Mouse (Mus musculus) limb, embryonic 11.5 days (tissue): ENCODE results near the gene Olfr1218. TPM values are rescaled to one million over a fixed set of nuclear protein-coding genes. Genes with fewer than 3 reads are reported as not detected.
"Not testable (repeated sequence)": the region's sequence is repeated elsewhere in the genome, so short reads cannot be mapped to it uniquely, and the experiment has no call there.

Experiments
- ATAC-seq: fragments of 200-750 bp; cut with Nextera tagmentation; 2 replicates; pipeline ENCODE4 v1.8.0; 2017; ENCODE audit warnings: low read depth; ENCODE audit not compliant: insufficient number of reproducible peaks, low FRiP score, low TSS enrichment
- DNase-seq: peaks from one replicate; pipeline ENCODE4 v3.0.0-alpha.2; 2015; ENCODE audit warnings: low spot score
- H3K27ac ChIP-seq: fragments of 300-500 bp; sonication (generic); replicated peaks from 2 replicates; pipeline ENCODE4 v1.5.1; 2014; ENCODE audit warnings: low read depth, mild to moderate bottlenecking, low read length
- H3K27me3 ChIP-seq: fragments of 300-500 bp; sonication (generic); 2 replicates; pipeline ENCODE4 v1.6.1; 2014; ENCODE audit warnings: mild to moderate bottlenecking, low read length, mixed read lengths; ENCODE audit not compliant: control insufficient read depth, insufficient read depth
- H3K36me3 ChIP-seq: fragments of 300-500 bp; sonication (generic); 2 replicates; pipeline ENCODE4 v1.6.1; 2014; ENCODE audit warnings: mild to moderate bottlenecking, low read length, moderate library complexity, mixed read lengths; ENCODE audit not compliant: control insufficient read depth, insufficient read depth
- H3K4me1 ChIP-seq: fragments of 300-500 bp; sonication (generic); 2 replicates; pipeline ENCODE4 v1.6.1; 2014; ENCODE audit warnings: low read length, mixed read lengths; ENCODE audit not compliant: control insufficient read depth, insufficient read depth
- H3K4me2 ChIP-seq: fragments of 300-500 bp; sonication (generic); 2 replicates; pipeline ENCODE4 v1.6.1; 2014; ENCODE audit warnings: low read depth, mild to moderate bottlenecking, moderate library complexity; ENCODE audit not compliant: severe bottlenecking
- H3K4me3 ChIP-seq: fragments of 300-500 bp; sonication (generic); 2 replicates; pipeline ENCODE4 v1.5.1; 2014; ENCODE audit warnings: low read depth, low read length
- H3K9ac ChIP-seq: fragments of 300-500 bp; sonication (generic); 2 replicates; pipeline ENCODE4 v1.6.1; 2014; ENCODE audit warnings: mild to moderate bottlenecking, low read length
- H3K9me3 ChIP-seq: fragments of 300-500 bp; sonication (generic); 2 replicates; pipeline ENCODE4 v1.6.1; 2016; ENCODE audit warnings: low read length; ENCODE audit not compliant: control insufficient read depth
- WGBS: fragments of 180-500 bp; shearing (Covaris S2); extraction: QIAGEN DNeasy Blood & Tissue Kit; methylation state at CpG from one replicate; pipeline ENCODE4 v1.1.7; 2014; 5-methylcytosine and 5-hydroxymethylcytosine counted together
- polyA plus RNA-seq: library from polyadenylated mRNA; unstranded; fragments of >200 nt; fragmentation: Nextera tagmentation; extraction: Ambion mirVana; gene quantifications from 2 replicates; pipeline ENCODE4 v1.2.1, GENCODE M21; 2014

The Olfr1218 gene
- not detected in 2 replicates for polyA plus RNA-seq

GRCm38 (mm10) chr2:89061087-89061486 lies at the start of gene Olfr1218:
TSS of gene Olfr1218 (minus strand) at chr2:89061187.
- Histone ChIP-seq H3K27me3 (no peaks in the 10 kb centered on the region), H3K27ac (no peak within 1 kb of the TSS), H3K9ac (no peak within 1 kb of the TSS), H3K4me3 (no peak within 1 kb of the TSS), H3K9me3 (no peaks in the 10 kb centered on the region), H3K4me1 (no peaks in the 10 kb centered on the region), H3K36me3 (no peaks in the 10 kb centered on the region), H3K4me2 (no peak within 1 kb of the TSS)
- no peak for DNase-seq
- ATAC-seq = no peak

- H3K9ac ChIP-seq = no peak within 1 kb of the TSS
- H3K4me3 ChIP-seq = no peak within 1 kb of the TSS
- no peaks in the 10 kb centered on the region for H3K4me1 ChIP-seq
- no peak within 1 kb of the TSS for H3K27ac ChIP-seq
- no peak for DNase-seq
- no peak within 1 kb of the TSS for H3K4me2 ChIP-seq
- H3K27me3 ChIP-seq = no peaks in the 10 kb centered on the region
- no peaks in the 10 kb centered on the region for H3K36me3 ChIP-seq
- WGBS = 84% methylated on average over 3 of the region's 3 CpGs
- H3K9me3 ChIP-seq = no peaks in the 10 kb centered on the region
- ATAC-seq = no peak
Measured at GRCm38 (mm10) chr2:89106735-89107134, 45.7 kb upstream of the Olfr1218 start, which contains the start of gene Olfr1220. TSS of gene Olfr1220 (minus strand) at chr2:89106835.

GRCm38 (mm10) chr2:89105651-89106050 lies 44.7 kb upstream of the Olfr1218 start:
- H3K9ac ChIP-seq = no peak overlapping the region
- H3K36me3 ChIP-seq = no peaks in the 10 kb centered on the region
- H3K9me3 ChIP-seq = no peaks in the 10 kb centered on the region
- H3K27ac ChIP-seq = no peak overlapping the region
- DNase-seq = no peak
- no peaks in the 10 kb centered on the region for H3K27me3 ChIP-seq
- H3K4me2 ChIP-seq = no peak overlapping the region
- H3K4me1 ChIP-seq = no peaks in the 10 kb centered on the region
- H3K4me3 ChIP-seq = no peak overlapping the region
- no peak for ATAC-seq

- H3K9me3 ChIP-seq = no peaks in the 10 kb centered on the region
- WGBS = 92% methylated on average over 1 of the region's 1 CpGs
- DNase-seq (no peak), ATAC-seq (no peak)
- H3K9ac ChIP-seq = no peak overlapping the region
- H3K27me3 ChIP-seq = no peaks in the 10 kb centered on the region
- H3K4me1 ChIP-seq = no peaks in the 10 kb centered on the region
- no peak overlapping the region for H3K4me3 ChIP-seq
- no peaks in the 10 kb centered on the region for H3K36me3 ChIP-seq
- no peak overlapping the region for H3K27ac ChIP-seq
- H3K4me2 ChIP-seq = no peak overlapping the region
Measured at GRCm38 (mm10) chr2:89093848-89094247, 32.9 kb upstream of the Olfr1218 start.

GRCm38 (mm10) chr2:89083413-89083812 lies 22.4 kb upstream of the Olfr1218 start, which contains the start of gene Olfr1219:
TSS of gene Olfr1219 (minus strand) at chr2:89083513.
- Histone ChIP-seq H3K9ac (no peak within 1 kb of the TSS), H3K4me2 (no peak within 1 kb of the TSS), H3K4me3 (no peak within 1 kb of the TSS), H3K27ac (no peak within 1 kb of the TSS), H3K9me3 (no peaks in the 10 kb centered on the region), H3K27me3 (no peaks in the 10 kb centered on the region), H3K4me1 (no peaks in the 10 kb centered on the region), H3K36me3 (no peaks in the 10 kb centered on the region)
- WGBS = 71% methylated on average over 1 of the region's 1 CpGs
- ATAC-seq = no peak
- no peak for DNase-seq

- H3K4me3 ChIP-seq = no peak overlapping the region
- no peak for ATAC-seq
- DNase-seq = no peak
Measured at GRCm38 (mm10) chr2:89081487-89081886, 20.5 kb upstream of the Olfr1218 start.

GRCm38 (mm10) chr2:89031965-89032364 lies 29.0 kb downstream of the Olfr1218 start, which contains the start of gene Olfr1217:
TSS of gene Olfr1217 (minus strand) at chr2:89032065.
- H3K9ac ChIP-seq = no peak within 1 kb of the TSS
- 78% methylated on average over 2 of the region's 2 CpGs for WGBS

More at GRCm38 (mm10) chr2:89081487-89081886, 20.5 kb upstream of the Olfr1218 start:
- no peak overlapping the region for H3K4me2 ChIP-seq
- no peaks in the 10 kb centered on the region for H3K9me3 ChIP-seq
- H3K9ac ChIP-seq = no peak overlapping the region
- no peaks in the 10 kb centered on the region for H3K27me3 ChIP-seq
- no peak overlapping the region for H3K27ac ChIP-seq
- no peaks in the 10 kb centered on the region for H3K4me1 ChIP-seq
- H3K36me3 ChIP-seq = no peaks in the 10 kb centered on the region

GRCm38 (mm10) chr2:89021436-89021835 lies 39.6 kb downstream of the Olfr1218 start:
- not testable (repeated sequence) for DNase-seq, H3K9ac ChIP-seq, H3K4me1 ChIP-seq, H3K27ac ChIP-seq, H3K4me3 ChIP-seq, H3K4me2 ChIP-seq, H3K36me3 ChIP-seq, ATAC-seq, H3K27me3 ChIP-seq, H3K9me3 ChIP-seq
- WGBS = 71% methylated on average over 3 of the region's 3 CpGs

More at GRCm38 (mm10) chr2:89031965-89032364, 29.0 kb downstream of the Olfr1218 start, which contains the start of gene Olfr1217:
- no peak within 1 kb of the TSS for H3K4me2 ChIP-seq
- H3K27me3 ChIP-seq = no peaks in the 10 kb centered on the region
- DNase-seq = no peak
- no peak for ATAC-seq
- H3K4me1 ChIP-seq = no peaks in the 10 kb centered on the region
- no peaks in the 10 kb centered on the region for H3K36me3 ChIP-seq
- no peak within 1 kb of the TSS for H3K27ac ChIP-seq
- H3K4me3 ChIP-seq = no peak within 1 kb of the TSS
- no peaks in the 10 kb centered on the region for H3K9me3 ChIP-seq

- 82% methylated on average over 1 of the region's 1 CpGs for WGBS
- no peak for DNase-seq
- H3K27me3 ChIP-seq = no peaks in the 10 kb centered on the region
- ATAC-seq = no peak
- H3K9ac ChIP-seq = no peak within 1 kb of the TSS
- H3K9me3 ChIP-seq = no peaks in the 10 kb centered on the region
- H3K4me3 ChIP-seq = no peak within 1 kb of the TSS
- no peak within 1 kb of the TSS for H3K27ac ChIP-seq
- no peak within 1 kb of the TSS for H3K4me2 ChIP-seq
- H3K4me1 ChIP-seq = no peaks in the 10 kb centered on the region
- H3K36me3 ChIP-seq = no peaks in the 10 kb centered on the region
Measured at GRCm38 (mm10) chr2:89018240-89018639, 42.7 kb downstream of the Olfr1218 start, which contains the start of gene Olfr1216. TSS of gene Olfr1216 (minus strand) at chr2:89018340.
